Mouse (Mus musculus) cerebellum, postnatal 10 days (tissue): ENCODE measurements around the gene Tmtc2.

Source experiments
- DNase-seq, 2 experiments: peaks; one replicate each; pipeline ENCODE4 v3.0.0; 2021; ENCODE audit warnings: mixed read lengths in 2 of 2

The Tmtc2 gene

DNA sequence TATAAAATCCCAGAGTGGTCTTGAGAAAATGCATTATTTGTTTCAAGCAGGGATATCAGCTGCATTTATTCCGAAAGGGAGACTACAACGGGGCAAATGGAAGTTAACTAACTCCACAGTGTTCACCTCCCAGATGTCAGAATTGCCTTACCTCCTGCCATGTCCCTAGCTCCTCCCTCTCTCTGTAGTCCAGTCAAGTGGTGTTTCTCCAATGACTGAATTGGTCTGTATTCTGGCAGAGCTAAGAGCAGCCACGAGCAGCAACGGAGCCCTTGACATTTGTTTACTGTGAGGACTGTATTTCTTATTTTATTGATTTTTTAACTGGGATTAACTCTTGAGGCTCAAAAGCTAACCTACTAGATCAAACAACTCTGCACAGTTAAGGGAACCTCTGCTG, 81.8 kb downstream of the Tmtc2 start:
- no peak for DNase-seq

- DNase-seq: no peak
These were observed 83.5 kb downstream of the Tmtc2 start for GRCm38 (mm10) chr10:105490748-105491147.

- DNase-seq: peak; percentile 38 to 45
These were observed 84.1 kb downstream of the Tmtc2 start for GRCm38 (mm10) chr10:105489970-105490735.

DNA sequence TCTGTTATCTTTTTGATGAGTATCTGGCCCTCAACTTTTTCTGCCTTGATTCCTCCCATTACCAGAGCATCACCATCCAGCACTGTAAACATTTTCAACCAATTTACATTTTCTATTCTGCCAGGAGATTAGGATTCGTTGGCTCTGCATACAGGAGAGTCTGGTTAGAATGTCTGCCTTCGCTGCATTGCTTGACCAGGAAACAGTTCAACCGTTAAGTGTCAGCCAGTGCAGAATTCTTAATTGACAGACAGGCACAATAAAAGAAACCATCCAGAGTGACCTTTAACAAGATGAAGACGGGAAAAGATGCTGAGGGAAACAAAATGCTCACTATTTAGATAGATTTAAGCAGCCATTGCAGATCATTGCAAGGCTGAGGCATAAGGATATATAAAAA, 87.3 kb downstream of the Tmtc2 start:
- no peak for DNase-seq

- DNase-seq: no peak
These were observed 89.7 kb downstream of the Tmtc2 start for GRCm38 (mm10) chr10:105484355-105485094.

- DNase-seq: no peak
These were observed 94.5 kb downstream of the Tmtc2 start for GRCm38 (mm10) chr10:105479771-105480170.

- DNase-seq: peak; percentile 57 to 66
These were observed 96.5 kb downstream of the Tmtc2 start for GRCm38 (mm10) chr10:105477623-105478238.

DNA sequence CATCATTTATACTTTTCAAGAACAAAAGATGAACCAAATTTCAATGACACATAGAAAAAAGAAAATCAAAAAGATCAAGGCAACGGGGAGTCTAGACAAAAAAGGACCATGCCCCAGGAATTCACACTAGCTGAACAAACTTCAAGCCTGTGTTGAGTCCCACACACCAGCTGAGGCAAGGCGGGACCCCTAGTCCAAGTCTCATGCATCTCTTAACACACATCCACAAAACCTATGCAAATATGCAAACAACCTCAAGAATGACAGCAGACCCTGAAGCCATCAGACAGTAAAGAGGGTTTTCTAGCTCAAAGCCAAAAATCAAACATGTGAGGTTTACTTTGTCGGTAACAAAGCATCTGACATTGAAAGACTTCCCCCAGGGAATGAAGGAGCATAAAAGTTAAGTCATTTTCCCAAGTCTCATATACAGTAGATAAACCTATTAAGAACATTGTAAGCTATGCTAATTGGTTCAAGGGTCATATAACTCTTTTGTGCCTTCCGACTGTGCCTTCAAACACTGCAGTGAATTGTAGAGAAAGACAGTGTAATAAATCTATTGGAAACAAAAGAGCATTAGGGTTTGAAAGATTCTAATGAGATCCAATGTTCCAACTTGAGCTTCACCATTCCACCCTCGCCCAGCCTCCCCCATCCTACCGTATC, 100.0 kb downstream of the Tmtc2 start:
- DNase-seq: no peak

- no peak for DNase-seq
These were observed 109.9 kb downstream of the Tmtc2 start for GRCm38 (mm10) chr10:105464378-105464777.

DNA sequence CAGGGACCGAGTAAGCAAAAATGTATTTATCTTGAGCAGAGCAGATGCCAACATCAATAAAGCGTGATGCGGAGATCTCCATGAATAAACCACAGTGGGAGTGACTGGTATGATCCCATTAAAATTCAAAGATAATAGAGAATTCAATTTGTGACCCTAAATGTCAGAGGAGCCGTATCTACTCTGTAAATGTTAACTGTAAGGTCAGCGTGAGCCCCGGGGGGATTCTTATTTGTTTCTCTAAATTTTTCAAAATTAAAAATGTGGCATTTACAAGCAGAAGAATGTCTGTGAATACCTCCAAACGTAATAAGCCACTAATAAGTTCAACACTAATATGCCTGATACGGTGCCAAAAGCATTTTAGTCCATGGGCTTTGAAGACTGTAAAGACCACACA, 120.8 kb downstream of the Tmtc2 start:
- DNase-seq: no peak

GRCm38 (mm10) chr10:105447191-105447590, 127.1 kb downstream of the Tmtc2 start:
- no peak for DNase-seq

- DNase-seq: no peak
These were observed 129.9 kb downstream of the Tmtc2 start for GRCm38 (mm10) chr10:105444309-105444708.

GRCm38 (mm10) chr10:105434879-105435278, 139.4 kb downstream of the Tmtc2 start:
- peak in 1 of 2 experiments; percentile 23 for DNase-seq

DNA sequence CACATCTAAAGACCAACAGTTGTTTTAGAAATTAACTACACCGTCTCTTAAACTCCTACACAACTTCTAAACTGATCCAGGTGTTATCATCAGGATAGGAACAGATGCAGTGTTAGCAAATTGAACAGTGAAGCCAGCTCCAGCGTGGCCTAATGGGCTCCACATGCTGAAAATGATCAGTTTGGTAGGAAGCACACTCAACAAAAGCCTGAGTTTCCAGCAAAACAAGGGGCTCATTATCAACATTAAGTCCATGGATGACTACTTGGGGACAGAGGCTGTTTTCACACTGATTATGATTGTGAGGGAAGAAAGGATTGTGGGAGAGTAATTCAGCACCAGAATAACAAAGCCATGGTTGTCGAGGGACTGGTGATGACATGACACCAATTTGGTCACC, 143.4 kb downstream of the Tmtc2 start:
- no peak for DNase-seq

DNA sequence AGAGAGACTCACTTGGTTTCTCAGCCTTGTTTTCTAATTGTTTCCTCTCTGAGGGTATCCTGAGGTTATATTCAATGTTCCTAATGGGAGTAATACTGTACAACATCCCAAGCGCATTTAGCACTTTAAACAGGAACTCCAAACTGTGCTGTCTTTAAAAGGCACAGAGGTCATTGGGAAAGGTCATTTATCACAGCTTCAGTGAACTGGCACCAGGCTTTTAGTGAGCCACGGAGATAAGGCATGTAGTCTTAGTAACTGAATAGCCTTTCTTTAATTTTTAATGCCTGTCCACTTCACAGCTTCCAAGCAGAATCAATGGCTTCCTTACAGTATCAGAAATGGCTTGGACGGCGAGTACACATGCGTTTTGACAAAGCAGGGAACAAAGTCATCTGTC, 144.0 kb downstream of the Tmtc2 start:
- DNase-seq: no peak

GRCm38 (mm10) chr10:105428080-105428479, 146.2 kb downstream of the Tmtc2 start:
- DNase-seq: no peak

GRCm38 (mm10) chr10:105427625-105428024, 146.6 kb downstream of the Tmtc2 start:
- DNase-seq: no peak

- DNase-seq: no peak
These were observed 149.2 kb downstream of the Tmtc2 start for GRCm38 (mm10) chr10:105425052-105425451.

GRCm38 (mm10) chr10:105423187-105423586, 151.1 kb downstream of the Tmtc2 start:
- DNase-seq: no peak

GRCm38 (mm10) chr10:105417845-105418383, 156.3 kb downstream of the Tmtc2 start:
- DNase-seq: no peak

DNA sequence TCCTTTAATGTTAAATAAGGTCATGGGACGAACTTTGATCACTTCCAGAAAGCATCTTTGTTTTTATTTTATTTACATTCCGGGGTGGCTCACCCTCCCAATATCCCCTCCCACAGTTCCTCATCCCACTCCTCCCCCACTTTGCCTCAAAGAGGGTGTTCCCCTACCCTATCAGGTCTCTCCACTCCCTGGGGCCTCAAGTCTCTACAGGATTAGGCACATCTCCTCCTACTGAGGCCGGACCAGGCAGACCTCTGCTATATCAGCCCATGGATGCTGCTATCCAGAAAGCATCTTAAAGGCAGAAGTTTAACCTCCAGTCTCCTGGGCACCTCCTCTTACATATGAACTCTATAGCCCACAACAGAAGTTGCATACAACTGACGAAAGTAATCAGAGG, 157.7 kb downstream of the Tmtc2 start:
- no peak for DNase-seq

DNA sequence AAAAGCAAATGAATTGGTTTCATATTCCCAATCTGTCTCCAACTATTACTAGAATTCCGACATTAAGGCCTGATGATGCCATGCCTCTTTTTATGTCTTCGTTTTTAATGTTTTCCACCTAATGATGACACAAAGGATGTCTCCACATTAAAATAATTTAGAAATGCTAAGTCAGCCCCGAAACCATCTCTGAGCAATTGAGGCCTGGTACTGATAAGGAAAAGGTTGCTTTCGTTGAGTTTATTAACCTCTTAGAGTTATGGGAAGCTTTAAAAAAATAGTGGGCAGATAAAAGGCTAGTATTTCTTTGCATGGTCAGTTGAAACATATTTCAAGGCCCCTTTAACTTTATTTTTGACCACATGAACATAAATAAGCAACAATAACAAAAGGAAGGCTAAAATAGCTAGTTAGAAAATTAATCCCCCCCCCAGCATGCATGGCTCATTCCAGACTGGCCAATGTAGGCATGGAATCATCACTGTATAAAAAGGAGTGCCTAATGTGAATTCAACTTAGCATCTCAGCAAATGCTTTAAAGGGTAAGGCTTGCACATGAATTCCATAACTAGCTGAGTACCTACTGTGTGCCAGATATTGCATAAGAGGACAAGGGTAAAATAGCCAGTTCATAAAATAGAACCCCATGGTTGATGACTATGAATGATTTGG, 168.3 kb downstream of the Tmtc2 start:
- DNase-seq: no peak
